Mouse (Mus musculus): ENCODE data around the gene Ranbp9.
"Not testable (repeated sequence)": the region's sequence is repeated elsewhere in the genome, so short reads cannot be mapped to it uniquely, and the experiment has no call there.

Gene Ranbp9

DNA sequence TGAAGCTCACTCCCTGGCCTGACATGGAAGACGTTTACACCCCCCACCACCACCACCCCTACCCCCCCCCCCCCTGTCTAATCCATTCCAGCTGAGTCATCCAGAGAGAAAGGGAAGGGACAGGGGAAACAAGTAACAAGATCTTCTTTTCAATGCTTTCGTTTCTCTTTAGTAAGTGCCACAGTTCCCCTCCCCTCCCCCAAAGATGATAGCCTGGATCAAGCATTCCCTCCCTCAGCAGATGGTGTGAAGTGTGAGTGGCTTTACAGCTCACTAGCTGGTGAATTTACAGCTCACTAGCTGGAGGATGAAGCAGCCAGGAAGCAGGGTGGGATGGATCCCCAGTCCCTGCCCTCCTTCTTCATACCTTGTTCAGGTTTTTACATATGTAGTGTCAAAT, 15.6 kb upstream of the Ranbp9 start:
- DNase-seq (ENCODE audit: low read depth) = no peak

DNA sequence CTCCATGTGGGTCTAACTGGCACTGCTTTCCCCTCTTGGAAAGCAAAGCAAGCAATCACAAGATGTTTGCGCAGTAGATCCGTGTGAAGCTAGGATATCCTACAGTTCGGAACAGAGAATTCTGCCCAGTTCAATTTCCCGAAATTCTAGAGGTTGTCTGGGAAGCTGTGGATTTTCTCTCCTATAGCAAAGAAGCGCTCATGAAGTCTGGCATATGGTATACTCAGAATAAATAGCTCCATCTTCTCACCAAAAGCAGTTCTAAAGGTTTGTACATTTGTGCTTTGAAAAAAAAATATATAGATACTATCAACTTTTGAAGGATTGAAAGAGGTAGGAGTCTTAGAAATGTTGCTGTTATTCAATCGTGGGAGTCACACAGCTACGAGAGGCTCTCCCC, 14.6 kb upstream of the Ranbp9 start:
- DNase-seq (ENCODE audit: low read depth) = no peak

DNA sequence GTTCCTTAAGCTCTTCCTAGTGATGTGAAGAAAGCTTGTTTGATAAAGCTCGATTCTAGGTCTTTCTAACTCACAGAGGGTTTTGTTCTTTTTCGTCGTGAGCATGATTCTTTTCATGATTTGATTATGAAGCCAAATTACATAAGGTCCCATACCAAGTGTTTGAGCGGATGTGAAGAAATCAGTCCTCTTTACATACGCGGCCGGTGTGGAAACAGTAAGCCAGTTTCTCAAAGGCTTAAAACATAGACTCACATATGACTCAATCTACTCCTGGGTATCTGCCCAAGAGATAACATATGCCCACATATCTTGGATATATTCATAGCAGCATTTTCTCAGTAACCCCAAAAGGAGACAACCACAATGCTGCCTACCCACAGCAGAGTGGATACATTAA, 12.6 kb upstream of the Ranbp9 start:
- no peak for DNase-seq (ENCODE audit: low read depth)

DNA sequence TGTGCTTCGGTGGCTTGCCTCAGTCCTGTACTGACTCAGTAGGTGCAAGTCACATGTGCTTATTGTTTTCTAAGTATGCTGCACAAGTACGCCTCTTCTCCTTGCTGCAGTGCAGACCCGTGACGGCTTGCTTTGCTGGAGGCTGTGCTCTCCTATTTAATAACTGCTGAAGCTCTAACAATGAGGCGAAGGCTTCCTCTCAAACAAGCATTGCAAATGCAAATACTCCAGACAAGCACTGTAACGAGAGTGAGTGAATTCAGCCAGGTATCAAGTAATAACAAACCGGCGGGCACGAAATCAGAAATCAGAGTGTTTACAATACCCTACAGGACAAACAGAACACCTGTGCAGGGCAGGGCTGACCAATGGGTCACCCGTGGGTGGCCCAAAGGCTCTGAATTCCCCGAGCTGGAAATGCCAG, 12.0 kb upstream of the Ranbp9 start:
- no peak for DNase-seq (ENCODE audit: low read depth)

DNA sequence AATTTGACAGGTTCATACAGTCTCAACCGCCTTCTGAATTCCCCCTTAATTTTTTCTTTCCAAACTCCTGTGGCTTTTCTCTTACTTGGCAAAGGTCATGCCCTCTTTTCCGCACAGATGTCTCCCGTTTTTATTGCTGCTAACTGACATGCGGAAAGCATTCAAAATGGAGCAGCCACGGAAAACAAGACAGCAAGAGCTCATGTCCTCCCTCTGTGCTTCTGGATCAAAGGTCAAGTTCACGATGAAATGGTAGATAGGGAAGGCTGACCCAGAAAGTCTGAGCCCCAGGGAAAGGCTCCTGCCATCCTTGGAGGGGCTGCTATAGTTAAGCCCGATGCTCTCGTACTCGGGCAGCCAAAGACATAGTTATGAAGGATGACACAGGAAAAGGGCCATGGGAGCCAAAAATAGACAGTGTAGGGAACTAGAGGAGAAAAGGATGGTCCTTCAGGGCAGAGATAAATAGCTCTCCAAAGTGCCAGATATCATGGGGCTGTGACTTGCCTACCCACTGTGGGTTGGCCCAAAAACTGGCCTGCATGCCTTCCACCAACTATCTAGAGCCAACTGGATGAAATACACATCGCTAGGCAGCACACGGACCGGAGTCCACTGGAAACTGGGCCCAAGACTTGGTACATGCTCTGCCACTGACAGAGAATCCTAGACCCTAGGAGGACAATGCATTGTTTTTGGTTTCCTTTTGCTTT, 5.6 kb upstream of the Ranbp9 start:
- DNase-seq (ENCODE audit: low read depth) = no peak

DNA sequence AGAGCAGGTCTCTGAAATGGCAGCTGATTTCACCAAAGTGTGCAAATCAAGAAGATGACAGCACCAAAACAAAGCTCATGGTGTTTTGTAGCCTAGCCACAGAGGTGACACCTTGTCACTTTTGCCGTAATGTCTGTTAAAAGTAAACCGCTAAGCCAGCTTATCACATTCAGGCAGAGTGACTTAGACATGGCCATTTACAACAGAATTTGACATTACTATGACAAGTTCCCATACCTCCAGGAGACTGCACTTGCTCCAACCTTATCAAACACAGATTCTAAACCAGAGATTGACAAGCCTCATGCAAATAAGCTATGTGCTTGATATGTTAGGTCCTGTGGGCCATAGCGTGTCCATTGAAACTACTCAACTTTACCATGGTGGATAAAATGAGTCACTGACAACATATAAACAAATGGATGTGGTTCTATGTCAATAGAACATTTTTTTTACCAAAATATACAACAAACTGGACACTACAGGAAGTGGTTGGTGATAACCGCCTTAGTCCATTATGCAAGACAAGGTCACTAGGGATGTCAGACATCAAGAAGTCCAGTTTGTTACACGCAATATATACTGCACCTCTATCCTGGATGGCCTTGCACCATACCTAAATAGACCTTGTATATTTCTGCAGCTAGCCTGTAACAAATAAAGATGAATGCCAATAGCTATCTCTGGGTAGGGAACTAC, 4.3 kb upstream of the Ranbp9 start:
- no peak for DNase-seq (ENCODE audit: low read depth)

DNA sequence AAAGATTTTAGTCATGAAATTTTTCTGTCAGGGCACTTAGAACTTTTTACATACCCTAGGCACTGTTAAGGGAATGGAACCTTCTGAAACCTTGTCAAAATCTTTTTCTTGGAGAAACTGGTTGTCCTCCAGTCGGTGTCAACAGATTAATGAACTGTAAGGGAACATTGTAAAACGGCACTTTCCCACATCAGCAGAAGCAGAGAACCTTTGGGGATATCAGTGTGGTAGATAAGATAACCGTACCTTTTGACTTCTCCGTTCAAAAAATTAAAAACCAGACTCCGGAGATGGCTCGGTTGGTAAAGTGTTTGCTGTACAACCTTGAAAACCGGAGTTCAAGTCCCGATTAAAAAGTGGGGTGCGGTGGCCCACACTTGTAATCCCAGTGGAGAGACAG, 1.7 kb upstream of the Ranbp9 start:
- no peak for DNase-seq (ENCODE audit: low read depth)

DNA sequence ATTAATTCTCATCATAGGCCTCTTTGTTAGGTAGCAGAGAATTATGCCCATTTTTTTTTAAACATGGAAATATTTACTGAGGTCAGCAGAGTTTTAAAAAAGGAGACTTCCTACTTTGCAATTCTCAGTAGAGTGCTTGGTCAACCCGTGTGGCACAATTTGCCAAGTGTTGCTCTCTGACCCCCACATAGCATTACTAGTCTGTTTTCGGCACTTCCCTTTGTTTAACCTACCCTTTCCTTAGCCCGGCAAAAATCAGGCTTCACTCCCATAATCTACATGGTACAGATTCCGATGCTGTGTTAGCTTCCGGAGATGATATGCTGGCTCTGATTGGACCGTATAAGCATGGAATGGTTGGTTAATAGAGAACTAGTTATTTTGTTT, 770 bp upstream of the Ranbp9 start:
- no peak for DNase-seq (ENCODE audit: low read depth)

DNA sequence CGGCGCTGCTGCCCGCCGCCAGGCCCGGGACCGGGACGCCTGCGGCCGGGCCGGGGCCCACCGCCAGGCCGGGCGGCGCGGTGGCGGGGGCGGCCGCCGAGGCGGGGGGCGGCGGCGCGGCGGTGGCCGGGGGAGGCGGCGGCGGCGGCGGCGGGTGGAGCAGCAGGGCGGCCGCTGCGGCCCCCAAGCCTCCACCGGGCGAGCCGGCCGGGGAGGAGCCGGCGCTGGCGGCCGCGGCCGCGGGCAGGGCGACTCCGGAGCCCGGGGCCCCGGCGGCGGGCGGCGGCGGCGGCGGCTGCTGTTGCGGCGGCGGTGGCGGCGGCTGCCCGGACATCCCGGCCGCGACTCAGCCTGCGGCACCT, 506 bp downstream of the Ranbp9 start:
- DNase-seq (ENCODE audit: low read depth) = no peak

DNA sequence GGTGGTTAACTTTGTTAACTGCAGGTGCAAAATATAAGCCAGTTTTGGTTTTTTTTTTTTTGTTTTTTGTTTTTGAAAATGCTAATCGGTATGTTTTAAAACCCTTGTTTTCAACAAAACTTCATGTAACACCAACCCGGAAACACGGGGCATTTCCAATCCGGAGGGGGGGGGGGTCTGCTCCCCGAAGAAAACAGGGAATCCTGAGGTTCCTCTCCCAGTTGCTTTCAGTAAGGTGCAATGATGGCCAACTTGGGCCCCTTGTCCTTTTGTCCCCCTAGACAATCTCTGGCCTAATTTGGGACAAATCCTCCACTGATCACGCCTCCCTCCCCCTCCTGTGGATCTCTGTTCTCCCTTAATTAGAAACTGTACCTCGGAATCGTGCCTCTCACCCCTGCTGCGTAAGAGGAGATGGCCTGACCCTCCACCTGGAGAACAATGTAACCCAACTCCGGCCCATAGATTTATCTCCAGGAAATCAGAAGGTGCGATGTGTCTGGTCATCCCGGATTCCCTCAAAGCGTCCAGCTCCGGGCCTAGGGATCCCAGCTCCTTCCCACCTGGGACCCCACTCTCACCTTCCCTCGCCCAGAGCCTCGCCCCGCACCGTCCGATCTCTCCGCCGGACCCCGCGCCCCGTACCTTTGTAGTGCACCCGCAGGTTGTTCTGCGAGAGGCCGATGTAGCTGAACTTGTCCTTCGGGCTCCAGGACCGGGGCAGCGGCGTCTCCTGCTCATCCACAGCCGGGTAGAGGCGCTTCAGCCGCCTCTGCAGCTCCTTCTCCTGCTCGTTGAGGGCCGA, 1.1 kb downstream of the Ranbp9 start:
- peak; percentile 62 for DNase-seq (ENCODE audit: low read depth)

DNA sequence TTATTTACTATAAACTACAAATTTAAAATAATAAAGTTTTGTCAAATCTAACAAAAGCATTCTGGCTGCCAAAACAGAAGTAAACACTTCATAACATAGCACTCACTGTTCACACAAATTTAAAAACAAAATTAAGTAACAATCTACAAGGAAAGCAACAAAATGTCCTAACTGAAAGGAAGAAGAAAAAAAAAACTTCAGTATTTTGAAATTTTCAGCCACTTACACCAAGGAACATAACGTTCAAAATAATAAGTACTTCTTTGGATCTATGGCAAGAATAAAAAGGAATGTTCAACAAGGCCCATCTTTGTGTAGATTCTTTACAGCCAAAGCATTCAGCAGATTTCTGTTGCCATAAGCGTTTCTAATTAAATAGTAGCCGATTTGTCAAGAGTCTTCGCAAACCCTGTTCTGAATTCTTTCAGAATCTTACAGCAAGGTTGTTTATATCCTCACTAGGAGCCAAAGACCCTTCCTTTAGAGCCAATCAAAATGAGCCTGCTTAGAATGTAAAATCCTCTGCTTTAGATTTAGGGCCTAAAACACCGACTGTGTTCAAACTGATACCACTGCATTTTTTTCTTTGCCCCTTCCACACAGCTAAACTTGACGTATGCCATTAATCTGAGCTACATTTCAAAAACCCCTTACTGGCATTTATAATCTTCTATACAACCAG, 1.9 kb downstream of the Ranbp9 start:
- peak; percentile 54 for DNase-seq (ENCODE audit: low read depth)

DNA sequence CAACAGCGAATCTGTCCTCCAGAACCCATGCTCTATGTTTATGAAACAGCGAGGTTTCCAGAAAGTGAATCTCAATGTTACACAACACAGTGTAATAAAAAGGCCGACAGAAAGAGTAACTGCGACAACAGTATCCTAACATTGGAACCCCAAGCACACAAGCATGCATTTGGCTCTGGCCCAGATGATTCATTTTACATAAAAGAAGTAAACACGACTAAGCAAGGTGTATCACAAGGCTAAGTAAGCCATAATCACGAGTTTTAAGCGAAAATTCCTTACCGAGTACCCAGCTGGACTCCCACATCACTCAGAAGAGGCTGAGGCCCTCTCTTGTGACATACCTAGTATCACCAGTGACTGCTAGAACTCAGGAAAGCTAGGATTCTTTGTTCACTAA, 2.5 kb downstream of the Ranbp9 start:
- DNase-seq (ENCODE audit: low read depth) = peak; percentile 50

DNA sequence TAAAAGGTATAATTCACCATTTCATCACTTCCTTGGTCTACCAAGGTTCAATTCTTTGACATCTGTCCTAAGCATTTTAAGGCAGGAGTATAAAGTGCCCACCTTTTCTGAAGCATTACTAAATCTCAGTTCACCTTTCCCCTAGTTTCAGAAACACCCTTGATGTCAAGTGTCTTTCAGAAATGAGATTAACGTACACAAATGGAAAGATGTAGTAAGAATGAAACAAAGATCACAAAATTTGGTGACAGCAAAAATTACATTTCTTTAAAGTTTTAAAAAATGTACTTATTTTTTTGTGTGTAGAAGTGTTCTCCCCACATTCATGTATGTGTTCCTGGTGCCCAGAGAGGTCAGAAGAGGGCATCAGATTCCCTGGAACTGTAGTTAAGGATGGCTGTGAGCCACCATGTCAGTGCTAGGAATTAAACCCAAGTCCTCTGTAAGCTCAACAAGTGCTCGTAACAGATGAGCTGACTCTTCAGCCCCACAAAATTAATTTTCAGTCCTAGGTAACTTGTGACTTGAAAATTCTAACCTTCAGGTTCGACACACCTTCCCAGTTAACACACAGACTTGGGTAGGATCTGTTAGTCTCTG, 3.9 kb downstream of the Ranbp9 start:
- peak; percentile 54 for DNase-seq (ENCODE audit: low read depth)

DNA sequence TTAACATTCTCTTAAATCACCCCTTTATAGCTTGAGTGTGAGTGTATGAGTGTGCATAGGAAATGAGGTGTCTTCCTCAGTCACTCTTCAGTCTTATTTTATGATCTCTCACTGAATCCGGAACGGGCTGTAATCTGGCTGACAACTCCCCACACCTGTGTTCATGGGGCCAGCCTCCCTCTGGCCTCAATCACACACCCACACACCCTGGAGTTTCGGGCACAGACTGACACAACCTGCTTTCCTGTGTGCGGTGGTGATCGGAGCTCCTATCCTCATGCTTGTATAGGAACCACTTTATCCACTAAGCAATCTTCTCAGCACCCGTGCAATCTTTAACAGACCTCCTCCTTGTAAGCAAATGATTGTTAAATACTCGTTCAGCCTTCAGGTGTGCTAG, 4.9 kb downstream of the Ranbp9 start:
- DNase-seq (ENCODE audit: low read depth) = peak; percentile 60

DNA sequence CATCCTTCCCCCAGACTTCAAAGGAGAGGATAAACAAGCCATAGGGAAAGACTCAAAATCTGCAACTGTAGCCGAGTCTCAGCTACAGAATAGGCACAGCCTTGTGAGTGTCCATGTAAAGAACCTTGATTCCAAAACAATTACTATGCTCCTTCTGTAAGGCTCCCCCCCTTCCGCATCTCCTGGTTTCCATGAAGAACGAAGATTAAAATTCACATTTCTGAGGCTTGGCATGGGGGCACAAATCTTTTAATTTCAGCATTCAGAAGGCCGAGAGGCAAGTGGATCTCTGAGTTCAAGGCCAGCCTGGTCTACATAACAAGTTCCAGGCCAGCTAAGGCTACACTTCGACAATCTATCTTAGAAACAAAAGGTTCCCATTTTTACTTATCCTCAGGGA, 6.4 kb downstream of the Ranbp9 start:
- DNase-seq (ENCODE audit: low read depth) = no peak

DNA sequence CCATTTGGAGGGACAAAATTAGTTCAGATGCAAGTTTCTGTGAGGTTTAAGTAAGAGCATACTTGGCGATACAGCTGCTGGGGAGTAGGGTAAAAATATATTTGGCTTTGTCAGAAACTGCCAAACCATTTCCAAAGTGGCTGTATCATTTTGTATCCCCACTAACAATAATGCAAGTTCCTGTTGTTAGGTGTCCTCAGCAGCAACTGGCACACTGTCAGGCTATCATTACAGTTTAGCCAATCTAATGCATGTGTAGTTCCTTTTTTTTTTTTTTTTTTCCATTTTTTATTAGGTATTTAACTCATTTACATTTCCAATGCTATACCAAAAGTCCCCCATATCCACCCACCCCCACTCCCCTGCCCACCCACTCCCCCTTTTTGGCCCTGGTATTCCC, 9.2 kb downstream of the Ranbp9 start:
- not testable (repeated sequence) for DNase-seq (ENCODE audit: low read depth)

DNA sequence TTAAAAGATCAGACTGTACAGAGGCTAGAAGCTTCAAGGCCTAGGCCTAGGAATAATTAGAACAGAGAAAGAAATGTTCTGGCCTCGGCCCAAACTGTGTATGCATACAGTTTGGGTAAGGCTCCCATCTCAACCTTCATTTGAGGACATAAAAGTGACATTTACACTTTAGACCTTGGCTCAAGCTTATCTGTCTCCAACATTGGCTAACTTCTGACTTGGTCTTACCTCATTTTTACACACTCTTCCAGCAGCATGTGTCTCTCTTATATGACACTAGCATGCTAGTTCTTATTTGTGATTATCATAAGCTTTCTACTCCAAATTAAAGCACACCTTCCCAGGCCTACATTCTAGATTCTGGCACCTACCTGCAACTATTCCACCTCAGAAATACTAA, 11.5 kb downstream of the Ranbp9 start:
- DNase-seq (ENCODE audit: low read depth) = no peak

DNA sequence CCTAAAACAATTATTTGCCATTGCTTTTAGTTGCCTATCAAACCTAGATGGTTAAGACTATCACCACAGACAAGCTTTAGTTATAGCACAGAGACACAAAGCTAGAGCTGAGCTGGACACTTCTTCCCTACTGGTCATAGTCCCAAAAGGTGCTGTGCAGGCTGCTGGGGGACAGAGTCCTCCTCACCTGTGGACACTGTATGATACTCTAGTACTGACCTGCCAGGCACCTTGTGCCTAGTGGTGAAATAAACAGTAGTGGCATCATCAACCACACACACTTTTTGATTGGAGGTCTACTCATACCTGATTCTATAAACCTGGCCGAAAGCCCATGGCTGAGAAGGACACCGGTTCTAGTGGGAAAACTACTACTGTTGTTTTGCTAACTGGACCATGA, 16.5 kb downstream of the Ranbp9 start:
- DNase-seq (ENCODE audit: low read depth) = no peak

DNA sequence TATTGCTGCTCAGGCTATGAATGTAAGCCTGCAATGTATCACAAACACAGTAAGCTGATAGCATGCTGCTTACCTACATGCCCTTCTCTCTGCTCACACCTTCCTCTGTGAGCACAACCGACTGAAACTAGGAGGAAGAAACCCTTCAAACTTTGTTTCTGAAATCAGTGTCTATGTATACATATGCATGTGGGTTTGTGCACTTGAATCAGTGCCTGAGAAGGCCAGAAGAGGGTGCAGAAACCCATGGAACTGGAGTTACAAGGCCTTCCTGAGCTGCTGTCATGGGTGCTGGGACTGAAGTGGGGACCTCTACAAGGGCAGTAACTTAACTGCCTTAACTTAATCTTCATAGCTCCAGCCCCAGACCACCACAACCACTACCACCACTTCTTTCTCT, 23.9 kb downstream of the Ranbp9 start:
- peak; percentile 48 for DNase-seq (ENCODE audit: low read depth)

DNA sequence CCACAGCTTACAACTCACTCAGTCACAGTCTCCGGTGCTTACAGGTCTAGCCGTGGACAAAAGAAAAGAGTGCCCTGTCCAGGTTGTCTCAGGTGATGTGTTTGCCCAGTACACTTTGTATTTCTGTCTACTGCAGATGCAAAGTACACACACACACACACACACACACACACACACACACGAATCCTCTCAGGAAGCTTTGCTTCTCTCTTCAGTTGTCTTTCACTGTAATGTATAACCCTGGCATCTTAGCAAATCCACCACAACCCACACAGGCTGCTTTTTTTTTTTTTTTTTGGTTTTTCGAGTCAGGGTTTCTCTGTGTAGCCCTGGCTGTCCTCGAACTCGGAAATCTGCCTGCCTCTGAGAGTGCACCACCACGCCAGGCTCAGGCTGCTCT, 26.7 kb downstream of the Ranbp9 start:
- DNase-seq (ENCODE audit: low read depth) = peak; percentile 50

DNA sequence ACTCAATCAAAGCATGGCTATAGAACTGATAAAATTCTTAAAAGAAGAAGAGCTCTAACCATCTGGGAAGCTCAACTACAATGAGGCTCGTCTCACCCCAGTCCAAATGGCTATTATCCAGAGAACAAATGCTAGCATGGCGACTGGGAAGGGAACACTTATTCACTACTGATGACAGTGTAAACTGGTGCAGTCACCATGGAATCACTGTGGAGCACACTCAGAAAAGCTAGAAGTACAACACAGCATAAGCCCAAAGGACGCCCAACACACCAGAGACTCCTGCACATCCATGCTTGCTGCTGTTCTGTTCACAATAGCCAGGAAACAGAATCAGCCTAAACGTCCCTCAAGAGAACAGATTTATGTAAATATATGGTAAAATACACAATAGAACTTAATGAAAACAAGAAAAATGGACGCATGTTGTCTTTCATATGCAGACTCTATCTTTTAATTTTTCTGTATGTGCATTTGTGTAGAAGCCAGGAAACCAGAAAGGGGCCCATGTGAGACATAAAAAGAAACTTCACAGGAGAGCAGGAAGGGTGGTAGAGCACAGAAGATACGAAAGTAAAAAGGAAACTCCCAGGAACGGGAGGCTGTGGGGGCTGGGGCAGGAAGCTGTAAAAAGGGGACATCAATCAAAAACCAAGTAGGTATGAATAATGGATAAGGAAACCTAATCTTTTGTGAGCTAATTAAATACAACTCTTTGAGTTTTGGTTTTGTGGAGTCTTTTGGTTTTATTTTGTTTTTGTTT, 28.1 kb downstream of the Ranbp9 start:
- DNase-seq (ENCODE audit: low read depth) = peak; percentile 85

All from induced T-regulatory cell, adult 2 months (primary cell).